Mouse (Mus musculus): Measurements from ENCODE around the gene Dhrs7b. TPM values are rescaled to one million over a fixed set of nuclear protein-coding genes. Genes with fewer than 3 reads are reported as not detected.
"Not testable (repeated sequence)": the region's sequence is repeated elsewhere in the genome, so short reads cannot be mapped to it uniquely, and the experiment has no call there.

Dhrs7b gene
- polyA plus RNA-seq, 1 experiment, result 3.3 TPM

DNA sequence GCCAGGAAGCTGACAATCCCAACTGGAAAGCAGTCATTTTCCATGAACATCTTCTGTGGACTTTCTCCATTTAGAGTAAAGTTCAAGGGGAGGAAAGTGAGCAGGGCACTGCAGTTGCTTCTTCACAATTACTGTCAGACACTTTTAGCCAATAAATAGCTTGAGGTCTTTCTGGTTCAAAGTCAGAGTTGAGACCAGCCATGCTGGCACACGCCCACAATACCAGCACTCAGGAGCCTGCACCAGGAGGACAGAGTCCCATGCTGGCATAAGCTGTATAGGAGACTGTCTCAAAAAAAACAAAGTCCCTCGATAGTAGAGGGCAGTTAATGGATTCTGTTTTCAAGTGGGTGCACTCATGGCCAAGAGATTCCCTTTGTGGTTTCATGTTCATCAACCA is 35.6 kb downstream of the Dhrs7b start:
- Histone ChIP-seq H3K9me3 (no peaks in the 10 kb centered on the region), H3K27me3 (replicated peaks) (no peaks in the 10 kb centered on the region), H3K4me3 (replicated peaks) (no peak overlapping the region), H3K36me3 (replicated peaks; ENCODE audit: low read length) (peaks cover 88% of the 10 kb centered on the region), H3K4me1 (peaks cover 44% of the 10 kb centered on the region)
- no peak for TF ChIP-seq FLI1 (IDR thresholded peaks at IDR 0.05; ENCODE audit: low read length)
- no peak for TF ChIP-seq GATA1 (IDR thresholded peaks at IDR 0.05; ENCODE audit: borderline replicate concordance, low read length)

DNA sequence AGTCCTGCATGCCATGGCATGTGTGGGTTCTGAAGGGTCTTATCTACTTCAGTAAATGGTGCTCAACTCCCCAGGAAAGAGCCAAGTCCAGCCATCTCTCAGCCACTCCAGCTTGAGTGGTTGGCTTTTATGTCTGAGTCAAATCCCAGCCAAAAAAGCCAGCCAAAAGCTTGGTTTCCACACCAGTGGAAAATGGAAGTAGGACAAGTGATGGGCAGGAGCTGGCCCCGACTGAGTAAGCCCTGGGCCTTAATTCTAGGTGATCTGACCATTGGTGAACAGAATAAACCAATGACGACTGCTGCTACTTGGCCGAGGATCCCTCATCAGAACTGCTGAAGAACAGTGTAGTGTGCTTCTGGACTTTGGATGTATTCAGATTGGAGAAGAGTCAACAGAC is 37.0 kb downstream of the Dhrs7b start:
- peaks cover 86% of the 10 kb centered on the region for H3K36me3 ChIP-seq (replicated peaks; ENCODE audit: low read length)
- no peaks in the 10 kb centered on the region for H3K9me3 ChIP-seq
- H3K4me1 ChIP-seq, result peaks cover 40% of the 10 kb centered on the region
- no peak overlapping the region for H3K4me3 ChIP-seq (replicated peaks)
- no peak for TF ChIP-seq FLI1 (IDR thresholded peaks at IDR 0.05; ENCODE audit: low read length)
- TF ChIP-seq GATA1 (IDR thresholded peaks at IDR 0.05; ENCODE audit: borderline replicate concordance, low read length), result no peak
- no peaks in the 10 kb centered on the region for H3K27me3 ChIP-seq (replicated peaks)

DNA sequence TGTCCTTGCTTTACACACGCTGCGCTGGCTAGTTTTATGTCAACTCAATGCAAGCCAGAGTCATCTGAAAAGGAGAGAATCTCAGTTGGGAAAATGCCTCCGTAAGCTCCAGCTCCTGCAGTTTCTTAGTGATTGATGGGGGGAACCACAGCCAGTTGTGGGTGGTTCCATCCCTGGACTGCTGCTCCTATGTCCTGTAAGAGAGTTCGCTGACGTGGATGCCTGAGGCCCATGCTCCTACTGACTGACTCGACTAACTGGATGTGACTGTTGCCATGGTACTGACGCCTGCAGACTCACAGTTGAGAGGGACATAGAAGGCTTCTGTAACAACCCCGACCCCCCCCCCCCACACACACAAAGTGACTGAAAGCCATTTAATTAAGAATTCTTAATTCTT is 37.5 kb downstream of the Dhrs7b start:
- no peak overlapping the region for H3K4me3 ChIP-seq (replicated peaks)
- peaks cover 87% of the 10 kb centered on the region for H3K36me3 ChIP-seq (replicated peaks; ENCODE audit: low read length)
- no peak for TF ChIP-seq GATA1 (IDR thresholded peaks at IDR 0.05; ENCODE audit: borderline replicate concordance, low read length)
- no peak for TF ChIP-seq FLI1 (IDR thresholded peaks at IDR 0.05; ENCODE audit: low read length)
- H3K9me3 ChIP-seq, result no peaks in the 10 kb centered on the region
- H3K27me3 ChIP-seq (replicated peaks), result no peaks in the 10 kb centered on the region
- peaks cover 44% of the 10 kb centered on the region for H3K4me1 ChIP-seq

DNA sequence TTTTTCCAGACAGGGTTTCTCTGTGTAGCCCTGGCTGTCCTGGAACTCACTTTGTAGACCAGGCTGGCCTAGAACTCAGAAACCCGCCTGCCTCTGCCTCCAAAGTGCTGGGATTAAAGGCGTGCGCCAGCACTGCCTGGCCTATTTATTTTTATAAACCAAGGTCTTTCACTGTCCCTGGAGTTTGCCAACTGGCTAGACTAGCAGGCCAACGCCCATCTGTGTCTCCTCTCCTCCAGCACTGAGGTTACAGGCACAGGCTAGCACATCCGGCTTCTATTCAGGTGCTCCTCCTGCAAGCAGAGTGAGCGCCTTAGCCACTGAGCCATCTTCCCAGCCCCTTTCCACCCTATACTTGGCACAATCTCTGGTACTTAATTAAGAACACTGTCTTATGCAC is 39.0 kb downstream of the Dhrs7b start:
- not testable (repeated sequence) for H3K9me3 ChIP-seq; H3K27me3 ChIP-seq (replicated peaks); H3K4me3 ChIP-seq (replicated peaks)
- Histone ChIP-seq H3K4me1 (peaks cover 54% of the 10 kb centered on the region), H3K36me3 (replicated peaks; ENCODE audit: low read length) (peaks cover 80% of the 10 kb centered on the region)

DNA sequence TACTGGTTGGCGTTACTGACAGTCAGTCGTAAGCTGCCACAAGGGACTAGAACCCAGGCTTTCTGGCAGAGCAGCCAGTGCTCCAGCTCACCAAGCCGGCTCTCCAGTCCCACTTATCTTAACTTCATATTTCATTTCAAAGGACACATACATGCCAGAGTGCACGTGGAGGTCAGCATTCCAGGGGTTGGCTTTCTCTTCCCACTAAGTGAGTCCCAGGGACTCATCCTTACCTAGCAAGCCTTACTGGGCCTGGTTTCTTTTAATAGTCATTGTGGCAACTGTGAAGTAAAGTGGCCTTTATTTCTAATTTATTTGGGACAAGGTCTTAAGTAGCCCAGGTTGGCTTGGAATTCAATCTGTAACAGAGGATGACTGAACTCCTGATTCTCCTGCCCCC is 41.0 kb downstream of the Dhrs7b start:
- no peak overlapping the region for H3K4me3 ChIP-seq (replicated peaks)
- no peaks in the 10 kb centered on the region for H3K9me3 ChIP-seq
- peaks cover 68% of the 10 kb centered on the region for H3K4me1 ChIP-seq
- no peak for TF ChIP-seq GATA1 (IDR thresholded peaks at IDR 0.05; ENCODE audit: borderline replicate concordance, low read length)
- no peak for TF ChIP-seq FLI1 (IDR thresholded peaks at IDR 0.05; ENCODE audit: low read length)
- no peaks in the 10 kb centered on the region for H3K27me3 ChIP-seq (replicated peaks)
- peaks cover 74% of the 10 kb centered on the region for H3K36me3 ChIP-seq (replicated peaks; ENCODE audit: low read length)

DNA sequence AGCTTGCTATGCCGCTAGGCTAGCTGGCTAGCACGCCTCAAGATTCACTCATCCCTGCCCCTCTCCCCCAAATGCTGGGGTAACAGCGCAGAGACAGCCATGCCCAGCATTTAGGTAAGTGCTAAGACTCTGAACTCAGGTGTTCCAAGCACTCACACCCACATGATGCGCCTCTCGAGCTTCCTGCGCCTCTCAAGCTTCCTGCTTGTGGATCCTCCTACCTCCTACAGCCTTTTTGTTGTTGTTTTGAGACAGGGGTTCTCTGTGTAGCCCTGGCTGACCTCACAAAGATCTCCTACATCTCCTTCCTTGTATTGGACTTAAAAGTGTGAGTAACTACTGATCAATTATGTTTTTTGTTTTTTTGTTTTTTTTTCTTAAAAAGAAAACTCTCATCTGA is 42.7 kb downstream of the Dhrs7b start:
- no peaks in the 10 kb centered on the region for H3K9me3 ChIP-seq
- peaks cover 59% of the 10 kb centered on the region for H3K36me3 ChIP-seq (replicated peaks; ENCODE audit: low read length)
- H3K4me3 ChIP-seq (replicated peaks), result no peak overlapping the region
- TF ChIP-seq GATA1 (IDR thresholded peaks at IDR 0.05; ENCODE audit: borderline replicate concordance, low read length) (no peak), FLI1 (IDR thresholded peaks at IDR 0.05; ENCODE audit: low read length) (no peak)
- peaks cover 64% of the 10 kb centered on the region for H3K4me1 ChIP-seq
- no peaks in the 10 kb centered on the region for H3K27me3 ChIP-seq (replicated peaks)

DNA sequence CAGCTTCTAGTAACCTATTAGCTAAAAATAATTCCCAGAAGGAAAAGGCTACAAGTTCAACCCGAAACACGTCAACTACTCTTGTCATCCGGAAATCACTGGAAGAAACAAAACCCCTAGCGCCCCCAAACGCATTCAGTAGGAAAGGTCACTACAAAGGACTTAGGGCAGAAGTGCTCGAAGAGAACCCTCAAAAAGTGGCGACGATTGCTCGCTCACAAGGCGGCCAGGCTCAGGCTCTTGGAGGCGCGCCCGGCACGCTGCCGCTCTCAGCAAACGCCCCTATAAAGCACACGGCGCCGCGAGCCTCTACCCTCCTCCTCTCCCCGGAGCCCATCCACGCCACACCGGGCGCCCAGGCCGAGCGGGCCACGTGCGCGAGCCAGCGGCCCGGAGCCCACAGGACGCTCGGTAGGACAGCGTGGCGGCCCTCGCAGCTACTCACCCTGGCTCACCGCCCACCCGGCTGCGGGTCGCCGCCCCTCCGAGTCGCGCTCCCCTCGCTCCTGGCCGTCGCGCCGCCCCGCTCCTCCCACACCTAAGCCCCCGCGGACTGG is 47.7 kb downstream of the Dhrs7b start:
- no peaks in the 10 kb centered on the region for H3K27me3 ChIP-seq (replicated peaks)
- TF ChIP-seq FLI1 (IDR thresholded peaks at IDR 0.05; ENCODE audit: low read length), result no peak
- H3K9me3 ChIP-seq, result no peaks in the 10 kb centered on the region
- peak overlapping the region; percentile 100 for H3K4me3 ChIP-seq (replicated peaks)
- peaks cover 30% of the 10 kb centered on the region for H3K36me3 ChIP-seq (replicated peaks; ENCODE audit: low read length)
- peaks cover 65% of the 10 kb centered on the region for H3K4me1 ChIP-seq

DNA sequence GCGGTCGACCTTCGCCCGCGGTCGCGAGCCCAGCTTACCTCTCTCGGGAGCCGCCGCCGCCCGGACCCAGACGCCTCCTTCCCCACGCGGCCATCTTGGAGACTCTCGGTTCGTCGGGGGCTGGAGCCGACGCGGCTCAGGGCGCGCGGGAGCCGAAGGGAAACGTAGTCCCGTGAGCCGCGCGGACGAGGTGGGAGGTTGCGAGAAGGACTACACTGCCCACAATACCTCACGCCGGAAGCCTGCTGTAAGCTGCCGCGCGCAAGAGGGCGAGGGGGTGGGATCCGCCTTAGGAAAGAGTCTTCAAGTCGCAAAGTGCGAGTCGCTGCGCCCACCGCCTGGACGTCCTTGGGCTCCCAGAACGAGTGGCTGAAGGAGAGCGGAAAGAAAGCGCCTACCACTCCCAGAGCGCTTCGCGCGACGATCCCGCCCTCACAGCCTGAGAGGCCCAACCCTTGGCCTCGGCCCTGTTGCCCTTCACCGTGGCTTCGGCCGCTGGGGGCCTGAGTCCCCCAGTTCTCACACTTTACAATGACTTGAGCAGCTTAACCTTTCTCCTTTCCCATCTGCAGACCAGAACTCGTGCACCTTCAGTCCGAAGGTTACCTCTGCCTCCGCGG is 48.4 kb downstream of the Dhrs7b start, which contains the start of gene Tmem11:
Tmem11 (minus strand) TSS at position 598 of the 620 bp plus-strand sequence.
- H3K4me3 ChIP-seq (replicated peaks), result peak within 1 kb of the TSS; percentile 100
- no peaks in the 10 kb centered on the region for H3K9me3 ChIP-seq
- no peaks in the 10 kb centered on the region for H3K27me3 ChIP-seq (replicated peaks)
- H3K36me3 ChIP-seq (replicated peaks; ENCODE audit: low read length), result peaks cover 29% of the 10 kb centered on the region
- peaks cover 61% of the 10 kb centered on the region for H3K4me1 ChIP-seq
- TF ChIP-seq FLI1 (IDR thresholded peaks at IDR 0.05; ENCODE audit: low read length) (0 out of 2 replicates have a peak, but pooled peaks have one; percentile 7), GATA1 (IDR thresholded peaks at IDR 0.05; ENCODE audit: borderline replicate concordance, low read length) (no peak)

DNA sequence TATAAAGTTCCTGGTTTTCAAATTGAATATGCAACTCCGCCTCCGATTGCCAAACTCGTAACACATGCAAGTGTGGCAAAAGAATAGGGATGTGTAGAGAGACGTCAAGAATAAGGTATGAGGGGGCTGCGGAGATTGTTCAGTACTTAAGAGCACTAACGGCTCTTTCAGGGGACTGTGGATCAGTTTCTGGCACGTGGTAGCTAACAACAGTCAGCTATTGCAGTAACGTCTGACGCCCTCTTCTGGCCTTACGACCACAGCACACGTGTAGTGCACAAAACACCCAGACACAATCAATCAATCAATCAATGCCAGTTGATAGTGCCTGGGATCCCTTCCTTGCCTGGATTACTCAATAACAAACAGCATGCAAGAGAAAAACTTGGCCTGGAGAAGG is 49.0 kb downstream of the Dhrs7b start:
- Histone ChIP-seq H3K4me1 (peaks cover 62% of the 10 kb centered on the region), H3K9me3 (no peaks in the 10 kb centered on the region), H3K36me3 (replicated peaks; ENCODE audit: low read length) (peaks cover 24% of the 10 kb centered on the region), H3K27me3 (replicated peaks) (no peaks in the 10 kb centered on the region), H3K4me3 (replicated peaks) (peak overlapping the region; percentile 100)
- TF ChIP-seq GATA1 (IDR thresholded peaks at IDR 0.05; ENCODE audit: borderline replicate concordance, low read length), result no peak
- no peak for TF ChIP-seq FLI1 (IDR thresholded peaks at IDR 0.05; ENCODE audit: low read length)

DNA sequence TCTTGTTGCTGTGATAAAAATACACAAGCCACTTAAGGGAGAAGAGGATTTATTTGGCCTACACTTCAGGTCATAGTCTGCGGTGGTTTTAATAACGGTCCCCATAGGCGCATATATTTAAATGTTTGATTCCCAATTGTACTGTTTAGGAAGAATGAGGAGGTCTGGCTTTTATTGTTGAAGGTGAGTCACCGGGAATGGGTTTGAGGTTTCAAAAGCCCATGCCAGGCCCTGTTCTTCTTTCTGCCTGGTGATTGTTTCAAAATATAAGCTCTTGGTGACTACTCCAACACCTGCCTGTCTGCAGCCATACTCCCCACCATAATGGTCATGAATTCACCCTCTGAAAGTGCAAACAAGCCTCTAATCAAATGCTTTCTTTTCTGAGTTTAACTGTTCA is 50.1 kb downstream of the Dhrs7b start:
- H3K4me3 ChIP-seq (replicated peaks), result no peak overlapping the region
- TF ChIP-seq FLI1 (IDR thresholded peaks at IDR 0.05; ENCODE audit: low read length) (no peak), GATA1 (IDR thresholded peaks at IDR 0.05; ENCODE audit: borderline replicate concordance, low read length) (no peak)
- peaks cover 52% of the 10 kb centered on the region for H3K4me1 ChIP-seq
- peaks cover 13% of the 10 kb centered on the region for H3K36me3 ChIP-seq (replicated peaks; ENCODE audit: low read length)
- H3K27me3 ChIP-seq (replicated peaks), result no peaks in the 10 kb centered on the region
- no peaks in the 10 kb centered on the region for H3K9me3 ChIP-seq
